In the genomic region with DNA sequence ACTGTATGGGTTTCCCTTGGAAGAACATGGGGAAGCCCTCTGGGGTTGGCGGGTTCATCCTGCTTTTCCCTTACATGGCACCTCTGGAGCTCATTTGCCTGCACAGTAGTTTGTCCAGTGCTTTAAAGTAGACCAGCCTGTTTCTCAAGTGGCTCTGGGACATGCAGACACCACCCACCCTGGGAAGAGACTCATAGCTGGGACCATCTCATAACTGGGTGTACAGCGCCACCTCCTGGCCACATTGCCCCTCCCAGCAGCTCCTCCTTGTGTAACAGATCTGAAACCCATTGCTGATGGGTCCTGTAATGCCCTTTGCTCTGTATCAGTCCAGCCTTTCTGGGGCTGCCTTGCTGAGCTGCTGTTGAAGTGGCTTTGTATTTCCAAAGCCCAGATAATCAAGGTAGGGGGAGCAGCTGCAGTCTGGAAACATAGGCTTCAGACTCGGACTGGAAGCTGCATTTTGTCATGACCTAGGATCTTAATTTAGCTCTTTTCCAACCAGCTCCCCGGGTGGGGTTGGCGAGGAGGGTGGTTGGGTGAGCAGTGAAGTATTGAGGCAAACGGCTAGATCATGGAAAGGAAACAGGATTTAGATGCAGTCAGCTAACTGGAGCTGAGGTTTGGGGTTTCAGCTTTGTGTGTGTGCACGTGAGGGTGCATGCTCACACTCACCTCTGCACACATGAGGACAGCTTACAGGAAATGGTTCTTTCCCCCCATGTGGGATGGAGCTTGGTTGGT, we compare ENCODE assay signal across 8 mouse cellular contexts. TPM values are rescaled to one million over a fixed set of nuclear protein-coding genes. Genes with fewer than 3 reads are reported as not detected.
DNase-seq lines count a peak whose midpoint lies in the region; ATAC-seq and TF ChIP-seq lines count a peak whose summit lies in the region.

No protein-coding gene starts in this region.

- H3K4me1 ChIP-seq in ES-E14 (ENCODE audit: control insufficient read depth in 2 of 2, insufficient read depth in 2 of 2, low read length in 2 of 2, poor library complexity in 1 of 2), result peaks cover 6 to 33% of the 10 kb centered on the region in 2 experiments
- peaks cover 7% of the 10 kb centered on the region; the same call in 1 of the 2 replicates for H3K4me1 ChIP-seq in forebrain, postnatal 0 days (ENCODE audit: insufficient read depth)
- H3K4me1 ChIP-seq in lung, adult 2 months (ENCODE audit: control insufficient read depth, insufficient read depth, low read length), result peaks cover 43% of the 10 kb centered on the region

- no peak overlapping the region for H3K4me2 ChIP-seq in forebrain, postnatal 0 days (ENCODE audit: low read depth)

- in situ Hi-C loops in ES-E14 (cut with MboI; ENCODE audit: low sequenced_read_pairs in 2 of 2, unreplicated experiment in 2 of 2), result loop anchor here (5.0 to 10.0 kb wide), 2 partner anchors 73 to 76 kb away; no protein-coding TSS in a partner anchor

- H3K9ac ChIP-seq in ES-E14 (ENCODE audit: insufficient read depth, low read depth, low read length, poor library complexity, severe bottlenecking), result peak overlapping the region; percentile 7; the same call in 1 of the 2 replicates
- H3K9ac ChIP-seq in forebrain, postnatal 0 days, result 0 out of 2 replicates have a peak overlapping the region, but pooled peaks have one; percentile 1

- TF ChIP-seq CTCF in forebrain, postnatal 0 days (IDR thresholded peaks at IDR 0.05; ENCODE audit: low read depth), result peak; percentile 98
- peak; percentile 96 for TF ChIP-seq CTCF in lung, adult 2 months (IDR thresholded peaks at IDR 0.05; ENCODE audit: insufficient read depth, low read length)

- 62% methylated on average over 7 of the region's 7 CpGs for WGBS in forebrain, postnatal 0 days
- 20% methylated on average over 7 of the region's 7 CpGs for WGBS in lung, adult 2 months

- H3K27me3 ChIP-seq in forebrain, postnatal 0 days (ENCODE audit: insufficient read depth, low read length), result no peaks in the 10 kb centered on the region

- 0 out of 2 replicates have a peak overlapping the region, but pooled peaks have one; percentile 9 for H3K27ac ChIP-seq in ES-E14 (ENCODE audit: insufficient read depth, low read depth, low read length, poor library complexity, severe bottlenecking)
- H3K27ac ChIP-seq in forebrain, postnatal 0 days (ENCODE audit: low read depth, low read length), result no peak overlapping the region

- no peak overlapping the region for H3K4me3 ChIP-seq in ES-E14 (ENCODE audit: insufficient read depth in 1 of 2, low read depth in 1 of 2, low read length in 2 of 2, poor library complexity in 1 of 2, severe bottlenecking in 1 of 2)
- H3K4me3 ChIP-seq in forebrain, postnatal 0 days (ENCODE audit: low read depth, low read length), result no peak overlapping the region
- no peak overlapping the region for H3K4me3 ChIP-seq in lung, adult 2 months (replicated peaks; ENCODE audit: extremely low read depth, low read depth, low read length)

- H3K9me3 ChIP-seq in ES-E14 (ENCODE audit: control insufficient read depth, insufficient read depth, low read depth, low read length), result no peaks in the 10 kb centered on the region
- no peaks in the 10 kb centered on the region for H3K9me3 ChIP-seq in forebrain, postnatal 0 days (ENCODE audit: low read length)

- intact Hi-C loops in heart, postnatal 36 days (cut with DNase I), result loop anchor here (1.0 to 2.0 kb wide), 2 partner anchors 40 to 70 kb away; a partner anchor contains a TSS

- DNase-seq in ES-E14 (ENCODE audit: low read depth, low spot score), result peak; percentile 87
- peak; percentile 87 to 89 for DNase-seq in cerebellum, adult 18-20 months
- peak; percentile 90 for DNase-seq in forebrain, postnatal 0 days
- peak; percentile 89 for DNase-seq in heart, postnatal 36 days
- DNase-seq in layer of hippocampus, adult 18-20 months (ENCODE audit: low spot score in 2 of 2), result peak; percentile 67 to 89
- DNase-seq in lung, adult 2 months, result peak; percentile 88
- DNase-seq in thymus, adult 18-20 months, result peak; percentile 61 to 65

- TF ChIP-seq POLR2A in lung, adult 2 months (IDR thresholded peaks at IDR 0.05; ENCODE audit: borderline replicate concordance, extremely low read depth, low read depth, low read length), result no peak

- peaks cover 36% of the 10 kb centered on the region for H3K36me3 ChIP-seq in ES-E14 (ENCODE audit: control insufficient read depth, insufficient read depth, low read length, poor library complexity, severe bottlenecking)
- peaks cover 35% of the 10 kb centered on the region for H3K36me3 ChIP-seq in forebrain, postnatal 0 days (ENCODE audit: insufficient read depth)

- ATAC-seq in forebrain, postnatal 0 days, result peak; percentile 85
- peak; percentile 68 for ATAC-seq in neutrophil, adult 5-6 weeks (ENCODE audit: extremely low read depth, insufficient number of reproducible peaks, low FRiP score, poor library complexity, severe bottlenecking)

TF ChIP-seq in ES-E14, 5 proteins besides CTCF, POLR2A, EP300 and RAD21:
- TF ChIP-seq ZNF384 (IDR thresholded peaks at IDR 0.05; ENCODE audit: low read depth, low read length) (no peak), CHD2 (IDR thresholded peaks at IDR 0.05; ENCODE audit: low read depth, low read length) (no peak), MAFK (IDR thresholded peaks at IDR 0.05; ENCODE audit: insufficient read depth, low read depth, low read length) (no peak), ZC3H11A (IDR thresholded peaks at IDR 0.05; ENCODE audit: borderline replicate concordance, low read depth, low read length) (peak; percentile 93), HCFC1 (IDR thresholded peaks at IDR 0.05; ENCODE audit: borderline replicate concordance, insufficient read depth, low read length) (no peak)

RNA-seq across cellular contexts. Expression of a gene that starts 10.0 kb away (rescaled TPM):
- total RNA-seq in ES-E14 (2012; rRNA removed), result 0.18 and 0.32 TPM in 2 replicates
- 0.08 and 0.67 TPM in 2 replicates for total RNA-seq in forebrain, postnatal 0 days (2014; rRNA removed)
- polyA plus RNA-seq in forebrain, postnatal 0 days (2015; fragmentation: Nextera tagmentation; extraction: Ambion mirVana), result 0.18 and 0.24 TPM in 2 replicates
- under 1 TPM; 0.35 to 0.80 TPM for total RNA-seq in heart, postnatal 36 days (2021)
- total RNA-seq in layer of hippocampus, adult 18-20 months (2021), result under 1 TPM; 0.25 to 0.77 TPM
- 0.12 and 0.30 TPM in 2 replicates for polyA plus RNA-seq in lung, adult 2 months (2012; rRNA removed)
- 2.0 and 2.1 TPM in 2 replicates for total RNA-seq in neutrophil, adult 5-6 weeks (2017)

RNA-seq across cellular contexts. Expression of a gene that starts 12.0 kb away (rescaled TPM):
- 28.5 and 38.1 TPM in 2 replicates for total RNA-seq in ES-E14 (2012; rRNA removed)
- 45.9 and 56.0 TPM in 2 replicates for total RNA-seq in forebrain, postnatal 0 days (2014; rRNA removed)
- 12.8 and 14.4 TPM in 2 replicates for polyA plus RNA-seq in forebrain, postnatal 0 days (2015; fragmentation: Nextera tagmentation; extraction: Ambion mirVana)
- total RNA-seq in heart, postnatal 36 days (2021), result 100 to 1,000 TPM; 131 to 136 TPM
- total RNA-seq in layer of hippocampus, adult 18-20 months (2021), result 100 to 1,000 TPM; 108 to 115 TPM
- 182 and 227 TPM in 2 replicates for polyA plus RNA-seq in lung, adult 2 months (2012; rRNA removed)
- 63.7 and 64.6 TPM in 2 replicates for total RNA-seq in neutrophil, adult 5-6 weeks (2017)

RNA-seq across cellular contexts. Expression of a gene that starts 40.2 kb away (rescaled TPM):
- 52.8 and 60.9 TPM in 2 replicates for total RNA-seq in ES-E14 (2012; rRNA removed)
- 39.2 and 55.6 TPM in 2 replicates for total RNA-seq in forebrain, postnatal 0 days (2014; rRNA removed)
- 45.8 and 52.1 TPM in 2 replicates for polyA plus RNA-seq in forebrain, postnatal 0 days (2015; fragmentation: Nextera tagmentation; extraction: Ambion mirVana)
- 10 to 100 TPM; 56.1 to 62.2 TPM for total RNA-seq in heart, postnatal 36 days (2021)
- total RNA-seq in layer of hippocampus, adult 18-20 months (2021), result 10 to 100 TPM; 28.0 to 29.0 TPM
- 22.4 and 25.1 TPM in 2 replicates for polyA plus RNA-seq in lung, adult 2 months (2012; rRNA removed)
- total RNA-seq in neutrophil, adult 5-6 weeks (2017), result 8.6 and 12.9 TPM in 2 replicates

RNA-seq across cellular contexts. Expression of a gene that starts 50.7 kb away (rescaled TPM):
- 20.4 and 21.4 TPM in 2 replicates for total RNA-seq in ES-E14 (2012; rRNA removed)
- 9.2 and 10.9 TPM in 2 replicates for total RNA-seq in forebrain, postnatal 0 days (2014; rRNA removed)
- polyA plus RNA-seq in forebrain, postnatal 0 days (2015; fragmentation: Nextera tagmentation; extraction: Ambion mirVana), result 16.1 and 21.0 TPM in 2 replicates
- total RNA-seq in heart, postnatal 36 days (2021), result 1 to 10 TPM; 7.7 to 7.9 TPM
- 10 to 100 TPM; 11.2 to 12.6 TPM for total RNA-seq in layer of hippocampus, adult 18-20 months (2021)
- 8.9 and 14.5 TPM in 2 replicates for polyA plus RNA-seq in lung, adult 2 months (2012; rRNA removed)
- total RNA-seq in neutrophil, adult 5-6 weeks (2017), result 4.3 and 8.3 TPM in 2 replicates

RNA-seq across cellular contexts. Expression of a gene that starts 50.8 kb away (rescaled TPM):
- total RNA-seq in ES-E14 (2012; rRNA removed), result 0.11 and 0.49 TPM in 2 replicates
- 0.14 TPM in 1 of 2 replicates, not detected in the other for total RNA-seq in forebrain, postnatal 0 days (2014; rRNA removed)
- polyA plus RNA-seq in forebrain, postnatal 0 days (2015; fragmentation: Nextera tagmentation; extraction: Ambion mirVana), result 0.08 and 0.15 TPM in 2 replicates
- total RNA-seq in heart, postnatal 36 days (2021), result not detected
- under 1 TPM; 0.17 to 0.38 TPM for total RNA-seq in layer of hippocampus, adult 18-20 months (2021)
- 0.17 and 0.38 TPM in 2 replicates for polyA plus RNA-seq in lung, adult 2 months (2012; rRNA removed)
- total RNA-seq in neutrophil, adult 5-6 weeks (2017), result 0.23 TPM in 1 of 2 replicates, not detected in the other
